Mouse (Mus musculus): ENCODE results near the gene Grhpr.

DNA sequence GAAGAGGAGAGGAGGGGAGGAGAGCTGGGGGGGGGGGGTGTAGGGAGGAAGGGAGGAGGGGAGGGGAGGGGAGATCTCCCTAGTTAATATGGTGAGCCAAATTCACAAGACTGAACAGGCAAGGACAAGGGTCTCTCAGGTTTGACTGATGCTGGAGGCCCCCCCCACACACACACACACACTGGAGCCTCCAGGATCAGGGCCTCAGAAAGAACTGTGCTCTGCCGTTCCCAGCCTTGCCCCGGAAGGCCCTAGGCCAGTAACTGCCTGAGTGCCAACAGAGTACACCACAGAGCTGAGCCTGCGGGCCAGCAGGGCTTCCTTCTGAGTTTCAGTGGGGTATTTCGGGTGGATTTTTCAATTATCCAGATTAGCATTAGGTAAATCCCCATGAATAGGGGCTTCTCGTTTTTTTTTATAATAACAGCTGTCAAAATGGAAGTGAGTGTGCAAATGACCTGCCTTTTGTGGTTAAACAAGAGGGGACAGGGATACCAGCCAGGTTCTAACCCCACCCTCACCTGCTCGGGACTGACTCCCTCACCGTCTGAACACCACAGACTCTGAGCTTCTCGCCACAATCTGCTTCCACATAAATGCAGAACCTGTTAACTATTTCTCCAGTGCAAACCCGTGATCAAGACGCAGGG lies 36.6 kb upstream of the Grhpr start:
- TF ChIP-seq TAL1 (IDR thresholded peaks at IDR 0.05; ENCODE audit: low read length) (no peak), GATA1 (IDR thresholded peaks at IDR 0.05; ENCODE audit: low read length) (no peak)
